Mouse (Mus musculus) neutrophil, adult 83 days (primary cell): ENCODE measurements around the gene Gpha2. TPM values are rescaled to one million over a fixed set of nuclear protein-coding genes. Genes with fewer than 3 reads are reported as not detected.

Experiments
- total RNA-seq, 2 experiments: library from RNA; stranded (reverse); gene quantifications; one replicate each; pipeline ENCODE4 v1.2.4; 2023

The Gpha2 gene
- not detected for total RNA-seq

GRCm38 (mm10) chr19:6226135-6226534, at the start of gene Gpha2:
Gpha2 (plus strand) TSS chr19:6226380.

GRCm38 (mm10) chr19:6184131-6184530, 42.0 kb upstream of the Gpha2 start, which contains the start of gene Majin:
Majin (plus strand) TSS chr19:6184388.

GRCm38 (mm10) chr19:6235084-6236052, 9.2 kb downstream of the Gpha2 start, which contains the start of gene Ppp2r5b:
Ppp2r5b (minus strand) TSS chr19:6235872.

GRCm38 (mm10) chr19:6241274-6242107, 15.3 kb downstream of the Gpha2 start, which contains the start of gene Atg2a:
Atg2a (plus strand) TSS chr19:6241668.

GRCm38 (mm10) chr19:6276426-6277421, 50.5 kb downstream of the Gpha2 start, which contains the start of gene Ehd1:
Ehd1 (plus strand) TSS chr19:6276725.

Other genes starting within 250 kb of the Gpha2 start
- gene Slc22a20, start 240.2 kb upstream of the Gpha2 start, total RNA-seq, result 1 to 10 TPM; 1.9 to 2.3 TPM
- gene Capn1, start 210.5 kb upstream of the Gpha2 start, total RNA-seq, result 100 to 1,000 TPM; 242 to 264 TPM
- 10 to 100 TPM; 40.0 to 42.7 TPM for gene Syvn1, start 179.8 kb upstream of the Gpha2 start, total RNA-seq
- gene Mrpl49, start 168.6 kb upstream of the Gpha2 start, total RNA-seq, result 10 to 100 TPM; 15.5 to 17.7 TPM
- gene Fau, start 168.5 kb upstream of the Gpha2 start, total RNA-seq, result 1,000 to 10,000 TPM; 1,500 to 1,520 TPM
- gene Znhit2, start 165.2 kb upstream of the Gpha2 start, total RNA-seq, result 10 to 100 TPM; 11.3 to 13.7 TPM
- 10 to 100 TPM in 1 of 2 experiments, 1 to 10 TPM in 1; 9.7 to 10.8 TPM for gene Tm7sf2, start 158.0 kb upstream of the Gpha2 start, total RNA-seq
- gene Vps51, start 149.1 kb upstream of the Gpha2 start, total RNA-seq, result 10 to 100 TPM; 71.2 to 76.9 TPM
- gene Tmem262, start 146.3 kb upstream of the Gpha2 start, total RNA-seq, result not detected
- gene Gm28374, start 144.1 kb upstream of the Gpha2 start, total RNA-seq, result not detected
- 10 to 100 TPM; 23.8 to 26.0 TPM for gene Zfpl1, start 141.4 kb upstream of the Gpha2 start, total RNA-seq
- 10 to 100 TPM; 31.2 to 31.6 TPM for gene Cdca5, start 141.4 kb upstream of the Gpha2 start, total RNA-seq
- gene AC131692.1, start 132.0 kb upstream of the Gpha2 start, total RNA-seq, result 1 to 10 TPM; 1.2 to 2.0 TPM
- gene Naaladl1, start 120.6 kb upstream of the Gpha2 start, total RNA-seq, result 1 to 10 TPM in 1 of 2 experiments, under 1 TPM in 1; 0.46 to 1.7 TPM
- gene Sac3d1, start 107.7 kb upstream of the Gpha2 start, total RNA-seq, result 1 to 10 TPM; 6.6 to 7.2 TPM
- gene Snx15, start 98.1 kb upstream of the Gpha2 start, total RNA-seq, result 10 to 100 TPM; 11.3 to 14.2 TPM
- 1 to 10 TPM in 1 of 2 experiments, under 1 TPM in 1; 0.94 to 1.3 TPM for gene Batf2, start 85.4 kb upstream of the Gpha2 start, total RNA-seq
- gene Arl2, start 84.8 kb upstream of the Gpha2 start, total RNA-seq, result 10 to 100 TPM; 12.9 to 17.1 TPM
- gene Majin, start 42.0 kb upstream of the Gpha2 start, total RNA-seq, result not detected
- 10 to 100 TPM; 18.7 to 20.3 TPM for gene Ppp2r5b, start 9.5 kb downstream of the Gpha2 start, total RNA-seq
- 100 to 1,000 TPM in 1 of 2 experiments, 10 to 100 TPM in 1; 88.4 to 104 TPM for gene Atg2a, start 15.3 kb downstream of the Gpha2 start, total RNA-seq
- 100 to 1,000 TPM; 198 to 207 TPM for gene Ehd1, start 50.3 kb downstream of the Gpha2 start, total RNA-seq
- 10 to 100 TPM in 1 of 2 experiments, 1 to 10 TPM in 1; 7.5 to 11.7 TPM for gene Cdc42bpg, start 80.1 kb downstream of the Gpha2 start, total RNA-seq
- 10 to 100 TPM; 21.9 to 22.6 TPM for gene Men1, start 108.6 kb downstream of the Gpha2 start, total RNA-seq
- 100 to 1,000 TPM; 397 to 423 TPM for gene Map4k2, start 114.8 kb downstream of the Gpha2 start, total RNA-seq
- 100 to 1,000 TPM; 454 to 459 TPM for gene Sf1, start 137.3 kb downstream of the Gpha2 start, total RNA-seq
- gene Pygm, start 158.0 kb downstream of the Gpha2 start, total RNA-seq, result 1 to 10 TPM; 3.1 to 4.6 TPM
- 100 to 1,000 TPM; 407 to 413 TPM for gene Rasgrp2, start 173.0 kb downstream of the Gpha2 start, total RNA-seq
- gene Nrxn2, start 192.4 kb downstream of the Gpha2 start, total RNA-seq, result under 1 TPM in 1 of 2 experiments, not detected in 1; 0.40 TPM